Mouse (Mus musculus): ENCODE measurements at regions not wholly inside any gene's neighbourhood (a gene's known extent, or its start where the extent isn't known, plus 50 kb on each side); places are given as distances from the start of the nearest gene placed in this dataset.

GRCm38 (mm10) chr14:120560416-120560815 is 82.2 kb downstream of the Rap2a start:
- ATAC-seq (ENCODE audit: extremely low read depth, insufficient number of reproducible peaks, low FRiP score, poor library complexity, severe bottlenecking): no peak

- ATAC-seq (ENCODE audit: extremely low read depth, insufficient number of reproducible peaks, low FRiP score, poor library complexity, severe bottlenecking): no peak
These were observed 82.7 kb downstream of the Rap2a start for GRCm38 (mm10) chr14:120560987-120561386.

- ATAC-seq (ENCODE audit: extremely low read depth, insufficient number of reproducible peaks, low FRiP score, poor library complexity, severe bottlenecking): no peak
These were observed 88.7 kb downstream of the Rap2a start for GRCm38 (mm10) chr14:120566945-120567344.

GRCm38 (mm10) chr14:120568054-120568453 is 89.8 kb downstream of the Rap2a start:
- ATAC-seq (ENCODE audit: extremely low read depth, insufficient number of reproducible peaks, low FRiP score, poor library complexity, severe bottlenecking): no peak

GRCm38 (mm10) chr14:120572238-120572637 is 94.0 kb downstream of the Rap2a start:
- ATAC-seq (ENCODE audit: extremely low read depth, insufficient number of reproducible peaks, low FRiP score, poor library complexity, severe bottlenecking): peak; percentile 43; the same call in 1 of the 2 replicates

- ATAC-seq (ENCODE audit: extremely low read depth, insufficient number of reproducible peaks, low FRiP score, poor library complexity, severe bottlenecking): no peak
These were observed 97.0 kb downstream of the Rap2a start for GRCm38 (mm10) chr14:120575202-120575601.

- ATAC-seq (ENCODE audit: extremely low read depth, insufficient number of reproducible peaks, low FRiP score, poor library complexity, severe bottlenecking): no peak
These were observed 100.3 kb downstream of the Rap2a start for GRCm38 (mm10) chr14:120578352-120579080.

- ATAC-seq (ENCODE audit: extremely low read depth, insufficient number of reproducible peaks, low FRiP score, poor library complexity, severe bottlenecking): no peak
These were observed 105.6 kb downstream of the Rap2a start for GRCm38 (mm10) chr14:120583807-120584206.

- ATAC-seq (ENCODE audit: extremely low read depth, insufficient number of reproducible peaks, low FRiP score, poor library complexity, severe bottlenecking): no peak
These were observed 113.9 kb downstream of the Rap2a start for GRCm38 (mm10) chr14:120592191-120592590.

- no peak for ATAC-seq (ENCODE audit: extremely low read depth, insufficient number of reproducible peaks, low FRiP score, poor library complexity, severe bottlenecking)
These were observed 122.2 kb downstream of the Rap2a start for GRCm38 (mm10) chr14:120600414-120600935.

GRCm38 (mm10) chr14:120601510-120601909 is 123.3 kb downstream of the Rap2a start:
- no peak for ATAC-seq (ENCODE audit: extremely low read depth, insufficient number of reproducible peaks, low FRiP score, poor library complexity, severe bottlenecking)

GRCm38 (mm10) chr14:120603849-120604492 is 125.7 kb downstream of the Rap2a start:
- no peak for ATAC-seq (ENCODE audit: extremely low read depth, insufficient number of reproducible peaks, low FRiP score, poor library complexity, severe bottlenecking)

- no peak for ATAC-seq (ENCODE audit: extremely low read depth, insufficient number of reproducible peaks, low FRiP score, poor library complexity, severe bottlenecking)
These were observed 129.6 kb downstream of the Rap2a start for GRCm38 (mm10) chr14:120607801-120608200.

GRCm38 (mm10) chr14:120611311-120611710 is 133.1 kb downstream of the Rap2a start:
- no peak for ATAC-seq (ENCODE audit: extremely low read depth, insufficient number of reproducible peaks, low FRiP score, poor library complexity, severe bottlenecking)

- ATAC-seq (ENCODE audit: extremely low read depth, insufficient number of reproducible peaks, low FRiP score, poor library complexity, severe bottlenecking): no peak
These were observed 148.1 kb downstream of the Rap2a start for GRCm38 (mm10) chr14:120626223-120626935.

GRCm38 (mm10) chr14:120626936-120627277 is 148.7 kb downstream of the Rap2a start:
- ATAC-seq (ENCODE audit: extremely low read depth, insufficient number of reproducible peaks, low FRiP score, poor library complexity, severe bottlenecking): no peak

- no peak for ATAC-seq (ENCODE audit: extremely low read depth, insufficient number of reproducible peaks, low FRiP score, poor library complexity, severe bottlenecking)
These were observed 154.5 kb downstream of the Rap2a start for GRCm38 (mm10) chr14:120632771-120633170.

- ATAC-seq (ENCODE audit: extremely low read depth, insufficient number of reproducible peaks, low FRiP score, poor library complexity, severe bottlenecking): no peak
These were observed 158.6 kb downstream of the Rap2a start for GRCm38 (mm10) chr14:120636726-120637400.

GRCm38 (mm10) chr14:120637486-120638125 is 159.4 kb downstream of the Rap2a start:
- no peak for ATAC-seq (ENCODE audit: extremely low read depth, insufficient number of reproducible peaks, low FRiP score, poor library complexity, severe bottlenecking)

Measured in neutrophil, adult 5-6 weeks (primary cell).